Mouse (Mus musculus): ENCODE measurements at regions not wholly inside any gene's neighbourhood (a gene's known extent, or its start where the extent isn't known, plus 50 kb on each side); places are given as distances from the start of the nearest gene placed in this dataset.

- ATAC-seq (ENCODE audit: low FRiP score) (no peak), DNase-seq (ENCODE audit: low spot score, missing footprints) (no peak)
- WGBS, result 77% methylated on average over 1 of the region's 1 CpGs
- H3K36me3 ChIP-seq (ENCODE audit: control insufficient read depth, insufficient read depth, low read length), result no peaks in the 10 kb centered on the region
- no peak overlapping the region for H3K27ac ChIP-seq (ENCODE audit: low read depth, low read length)
- H3K27me3 ChIP-seq (ENCODE audit: control insufficient read depth, insufficient read depth, low read length), result no peaks in the 10 kb centered on the region
- no peaks in the 10 kb centered on the region for H3K9me3 ChIP-seq (ENCODE audit: control insufficient read depth, low read length)
- H3K4me3 ChIP-seq (ENCODE audit: low read depth, low read length), result no peak overlapping the region
- no peaks in the 10 kb centered on the region for H3K4me1 ChIP-seq (ENCODE audit: control insufficient read depth, insufficient read depth, low read length)
- no peak overlapping the region for H3K4me2 ChIP-seq
- H3K9ac ChIP-seq (ENCODE audit: low read length), result no peak overlapping the region
These were observed 584.2 kb upstream of the Nr2f1 start for GRCm38 (mm10) chr13:78783591-78784240.
